Mouse (Mus musculus) lung, adult 2 months (tissue): ENCODE results near the gene Nme4. TPM values are rescaled to one million over a fixed set of nuclear protein-coding genes. Genes with fewer than 3 reads are reported as not detected.

Experiments
- DNase-seq: peaks from one replicate; pipeline ENCODE4 v3.0.0; 2022
- H3K4me1 ChIP-seq: fragments of 200-500 bp; 2 replicates; pipeline ENCODE4 v1.6.1; 2011; ENCODE audit warnings: low read length; ENCODE audit not compliant: control insufficient read depth, insufficient read depth
- H3K4me3 ChIP-seq: fragments of 200-500 bp; replicated peaks from 2 replicates; pipeline ENCODE3; 2011; ENCODE audit warnings: low read depth, mild to moderate bottlenecking, control low read depth, low read length; ENCODE audit errors: extremely low read depth
- CTCF ChIP-seq: fragments of 200-500 bp; IDR thresholded peaks from 2 replicates; pipeline ENCODE4 v1.5.1; 2011; ENCODE audit warnings: mild to moderate bottlenecking, low read length, control low read depth; ENCODE audit not compliant: insufficient read depth
- POLR2A ChIP-seq: fragments of 200-500 bp; IDR thresholded peaks from 2 replicates; pipeline ENCODE4 v1.6.1; 2011; ENCODE audit warnings: low read depth, mild to moderate bottlenecking, control low read depth, low read length, borderline replicate concordance; ENCODE audit errors: extremely low read depth
- WGBS: fragments of 180-500 bp; shearing (Covaris S2); methylation state at CpG from one replicate; pipeline ENCODE4 v1.1.7; 2018; 5-methylcytosine and 5-hydroxymethylcytosine counted together
- polyA plus RNA-seq: library from polyadenylated mRNA; depleted of rRNA; stranded (reverse); fragments of >200 nt; gene quantifications from 2 replicates; pipeline ENCODE4 v1.2.3, GENCODE M21; 2012

The Nme4 gene
- polyA plus RNA-seq, 1 experiment, result 7.5 TPM

- Histone ChIP-seq H3K4me3 (peak within 1 kb of the TSS; percentile 81), H3K4me1 (no peaks in the 10 kb centered on the region)
- TF ChIP-seq POLR2A, result peak; percentile 62; the same call in 1 of the 2 replicates
- peak; percentile 89 for TF ChIP-seq CTCF
- DNase-seq, result peak; percentile 87
- under 1% methylated on average over 32 of the region's 32 CpGs for WGBS
Observed at GRCm38 (mm10) chr17:26089905-26090632, 5.3 kb downstream of the Nme4 start, which contains the start of gene Decr2. Decr2 (minus strand) TSS chr17:26090337.

- TF ChIP-seq CTCF (no peak), POLR2A (no peak)
- no peak for DNase-seq
- 83% methylated on average over 9 of the region's 9 CpGs for WGBS
- Histone ChIP-seq H3K4me1 (no peaks in the 10 kb centered on the region), H3K4me3 (no peak overlapping the region)
Observed at GRCm38 (mm10) chr17:26087059-26087564, 8.3 kb downstream of the Nme4 start.

- Histone ChIP-seq H3K4me3 (no peak overlapping the region), H3K4me1 (no peaks in the 10 kb centered on the region)
- DNase-seq, result no peak
- TF ChIP-seq POLR2A (no peak), CTCF (no peak)
- WGBS, result 34% methylated on average over 2 of the region's 2 CpGs
Observed at GRCm38 (mm10) chr17:26080867-26081266, 14.5 kb downstream of the Nme4 start.

- H3K4me3 ChIP-seq, result no peak overlapping the region
- no peaks in the 10 kb centered on the region for H3K4me1 ChIP-seq
- 55% methylated on average over 2 of the region's 2 CpGs for WGBS
- no peak for TF ChIP-seq POLR2A
- no peak for TF ChIP-seq CTCF
- no peak for DNase-seq
Observed at GRCm38 (mm10) chr17:26078851-26079250, 16.6 kb downstream of the Nme4 start.

- H3K4me3 ChIP-seq, result no peak overlapping the region
- WGBS, result 75% methylated on average over 3 of the region's 3 CpGs
- TF ChIP-seq CTCF (no peak), POLR2A (no peak)
- H3K4me1 ChIP-seq, result no peaks in the 10 kb centered on the region
- no peak for DNase-seq
Observed at GRCm38 (mm10) chr17:26075246-26075645, 20.2 kb downstream of the Nme4 start.

- DNase-seq, result no peak
- H3K4me3 ChIP-seq, result no peak overlapping the region
- TF ChIP-seq POLR2A, result no peak
- TF ChIP-seq CTCF, result no peak
- WGBS, result 20% methylated on average over 6 of the region's 6 CpGs
- peaks cover 23% of the 10 kb centered on the region for H3K4me1 ChIP-seq
Observed at GRCm38 (mm10) chr17:26070136-26070535, 25.3 kb downstream of the Nme4 start.

- peaks cover 26% of the 10 kb centered on the region for H3K4me1 ChIP-seq
- TF ChIP-seq CTCF (no peak), POLR2A (peak; percentile 79; the same call in 1 of the 2 replicates)
- peak; percentile 85 for DNase-seq
- H3K4me3 ChIP-seq, result peak within 1 kb of the TSS; percentile 87
- under 1% methylated on average over 94 of the region's 94 CpGs for WGBS
Observed at GRCm38 (mm10) chr17:26068831-26069739, 26.3 kb downstream of the Nme4 start, which contains the start of gene Rab11fip3. Rab11fip3 (minus strand) TSS chr17:26069555.

GRCm38 (mm10) chr17:26068024-26068830 is 27.2 kb downstream of the Nme4 start:
- WGBS, result 4% methylated on average over 44 of the region's 44 CpGs
- no peak for TF ChIP-seq POLR2A
- TF ChIP-seq CTCF, result no peak
- H3K4me3 ChIP-seq, result peak overlapping the region; percentile 87
- peaks cover 26% of the 10 kb centered on the region for H3K4me1 ChIP-seq
- peak; percentile 44 for DNase-seq
